Mouse (Mus musculus) ES-E14 (cell line): ENCODE measurements at regions not wholly inside any gene's neighbourhood (a gene's known extent, or its start where the extent isn't known, plus 50 kb on each side); places are given as distances from the start of the nearest gene placed in this dataset.

ENCODE experiments used
- CHD2 ChIP-seq: IDR thresholded peaks from 2 replicates; pipeline ENCODE4 v1.6.1; 2014; ENCODE audit warnings: mild to moderate bottlenecking, low read depth, low read length, inconsistent platforms
- MAFK ChIP-seq: IDR thresholded peaks from 2 replicates; pipeline ENCODE4 v1.6.1; 2014; ENCODE audit warnings: mild to moderate bottlenecking, low read depth, low read length, inconsistent platforms; ENCODE audit not compliant: insufficient read depth
- ZC3H11A ChIP-seq: IDR thresholded peaks from 2 replicates; pipeline ENCODE4 v1.6.1; 2012; ENCODE audit warnings: low read depth, mild to moderate bottlenecking, inconsistent platforms, low read length, borderline replicate concordance
- ZNF384 ChIP-seq: IDR thresholded peaks from 2 replicates; pipeline ENCODE4 v1.6.1; 2012; ENCODE audit warnings: low read depth, low read length, inconsistent platforms

GRCm38 (mm10) chr4:84120330-84120729 is 554.7 kb downstream of the Bnc2 start:
- TF ChIP-seq ZC3H11A, result no peak
- no peak for TF ChIP-seq ZNF384
- TF ChIP-seq CHD2, result no peak
- TF ChIP-seq MAFK, result no peak
